Mouse (Mus musculus) spleen, adult 2 months (tissue): ENCODE results near the gene Arfip2. TPM values are rescaled to one million over a fixed set of nuclear protein-coding genes. Genes with fewer than 3 reads are reported as not detected.
A peak's percentile ranks its signal among the peaks of the same experiment; 100 is the strongest.

Experiments
- DNase-seq, 2 experiments: peaks; one replicate each; pipeline versions ENCODE4 v3.0.0 to v3.0.0-alpha.2; 2012 to 2021; ENCODE audit warnings: low spot score in 2 of 2, low read depth in 1 of 2
- H3K27ac ChIP-seq: fragments of 200-500 bp; 2 replicates; pipeline ENCODE4 v1.5.1; 2012; ENCODE audit warnings: low read length, inconsistent platforms; ENCODE audit not compliant: insufficient read depth
- H3K27me3 ChIP-seq: fragments of 200-500 bp; 2 replicates; pipeline ENCODE4 v1.6.1; 2012; ENCODE audit warnings: mild to moderate bottlenecking, moderate library complexity, low read length, inconsistent platforms; ENCODE audit not compliant: control insufficient read depth, insufficient read depth
- H3K36me3 ChIP-seq: fragments of 200-500 bp; 2 replicates; pipeline ENCODE4 v1.6.1; 2012; ENCODE audit warnings: mild to moderate bottlenecking, low read length, inconsistent platforms; ENCODE audit not compliant: control insufficient read depth, insufficient read depth
- H3K4me1 ChIP-seq: fragments of 200-500 bp; 2 replicates; pipeline ENCODE4 v1.6.1; 2011; ENCODE audit warnings: inconsistent platforms; ENCODE audit not compliant: control insufficient read depth, insufficient read depth, insufficient read length
- H3K4me3 ChIP-seq: fragments of 200-500 bp; 2 replicates; pipeline ENCODE4 v1.5.1; 2011; ENCODE audit warnings: mild to moderate bottlenecking, inconsistent platforms; ENCODE audit not compliant: insufficient read depth, insufficient read length; ENCODE audit errors: extremely low read depth
- CTCF ChIP-seq: fragments of 200-500 bp; IDR thresholded peaks from 2 replicates; pipeline ENCODE4 v1.5.1; 2011; ENCODE audit warnings: mild to moderate bottlenecking, inconsistent platforms; ENCODE audit not compliant: insufficient read depth, insufficient read length, insufficient replicate concordance; ENCODE audit errors: extremely low read depth
- POLR2A ChIP-seq: fragments of 200-500 bp; IDR thresholded peaks from 2 replicates; pipeline ENCODE4 v1.6.1; 2011; ENCODE audit warnings: low read depth, low read length, inconsistent platforms
- WGBS: fragments of 180-500 bp; shearing (Covaris S2); methylation state at CpG from one replicate; pipeline ENCODE4 v1.1.7; 2018; 5-methylcytosine and 5-hydroxymethylcytosine counted together
- polyA plus RNA-seq: library from polyadenylated mRNA; depleted of rRNA; stranded (reverse); fragments of >200 nt; gene quantifications from 2 replicates; pipeline ENCODE4 v1.2.3, GENCODE M21; 2012; rRNA removed

Arfip2 gene
- 38.1 and 38.3 TPM in 2 replicates for polyA plus RNA-seq

GRCm38 (mm10) chr7:105640233-105640893 is at the start of gene Arfip2, which contains the start of gene Gm45799:
Arfip2 (minus strand) TSS chr7:105640416.
Gm45799 (plus strand) TSS chr7:105640552.
- H3K27me3 ChIP-seq, result no peaks in the 10 kb centered on the region
- H3K36me3 ChIP-seq, result peaks cover 4% of the 10 kb centered on the region; the same call in 1 of the 2 replicates
- TF ChIP-seq CTCF, result no peak
- peak; percentile 91 for TF ChIP-seq POLR2A
- peak within 1 kb of the TSS; percentile 91 for H3K27ac ChIP-seq
- peak; percentile 95 to 97 for DNase-seq
- H3K4me1 ChIP-seq, result peaks cover 7% of the 10 kb centered on the region; the same call in 1 of the 2 replicates
- under 1% methylated on average over 44 of the region's 45 CpGs for WGBS
- H3K4me3 ChIP-seq, result peak within 1 kb of the TSS; percentile 79

GRCm38 (mm10) chr7:105685541-105686197 is 45.5 kb upstream of the Arfip2 start:
- Histone ChIP-seq H3K27ac (no peak overlapping the region), H3K27me3 (no peaks in the 10 kb centered on the region), H3K4me1 (no peaks in the 10 kb centered on the region), H3K36me3 (no peaks in the 10 kb centered on the region), H3K4me3 (no peak overlapping the region)
- no peak for DNase-seq
- TF ChIP-seq POLR2A, result no peak
- TF ChIP-seq CTCF, result no peak
- 58% methylated on average over 13 of the region's 13 CpGs for WGBS

GRCm38 (mm10) chr7:105650639-105651435 is 10.6 kb upstream of the Arfip2 start, which contains the start of gene Dnhd1:
Dnhd1 (plus strand) TSS chr7:105650827.
- H3K4me3 ChIP-seq, result peak within 1 kb of the TSS; percentile 53
- no peak within 1 kb of the TSS for H3K27ac ChIP-seq
- H3K4me1 ChIP-seq, result peaks cover 3% of the 10 kb centered on the region; the same call in 1 of the 2 replicates
- no peaks in the 10 kb centered on the region; the same call in 1 of the 2 replicates for H3K36me3 ChIP-seq
- TF ChIP-seq POLR2A (no peak), CTCF (peak; percentile 29; the same call in 1 of the 2 replicates)
- no peaks in the 10 kb centered on the region for H3K27me3 ChIP-seq
- DNase-seq, result peak; percentile 36 to 42
- whole genome bisulfite sequencing, result 5% methylated on average over 17 of the region's 17 CpGs

- DNase-seq, result no peak
- 68% methylated on average over 3 of the region's 3 CpGs for WGBS
- H3K4me1 ChIP-seq, result peaks cover 7% of the 10 kb centered on the region; the same call in 1 of the 2 replicates
- H3K36me3 ChIP-seq, result peaks cover 2% of the 10 kb centered on the region; the same call in 1 of the 2 replicates
- no peak overlapping the region for H3K4me3 ChIP-seq
- H3K27me3 ChIP-seq, result no peaks in the 10 kb centered on the region
- TF ChIP-seq CTCF (no peak), POLR2A (no peak)
- no peak overlapping the region for H3K27ac ChIP-seq
Measured at GRCm38 (mm10) chr7:105641936-105642335, 1.7 kb upstream of the Arfip2 start.

- WGBS, result under 1% methylated on average over 18 of the region's 18 CpGs
- DNase-seq, result peak in 1 of 2 experiments; percentile 26
- H3K27me3 ChIP-seq, result no peaks in the 10 kb centered on the region
- peaks cover 7% of the 10 kb centered on the region; the same call in 1 of the 2 replicates for H3K4me1 ChIP-seq
- peak overlapping the region; percentile 79 for H3K4me3 ChIP-seq
- peaks cover 4% of the 10 kb centered on the region; the same call in 1 of the 2 replicates for H3K36me3 ChIP-seq
- TF ChIP-seq CTCF, result no peak
- peak overlapping the region; percentile 91 for H3K27ac ChIP-seq
Measured at GRCm38 (mm10) chr7:105640894-105641255, 659 bp upstream of the Arfip2 start.

- WGBS, result 3% methylated on average over 2 of the region's 2 CpGs
- DNase-seq, result no peak
- Histone ChIP-seq H3K27ac (peak within 1 kb of the TSS; percentile 91), H3K27me3 (no peaks in the 10 kb centered on the region), H3K36me3 (peaks cover 4% of the 10 kb centered on the region; the same call in 1 of the 2 replicates), H3K4me3 (peak within 1 kb of the TSS; percentile 79), H3K4me1 (peaks cover 7% of the 10 kb centered on the region; the same call in 1 of the 2 replicates)
- TF ChIP-seq CTCF, result no peak
- no peak for TF ChIP-seq POLR2A
Measured at GRCm38 (mm10) chr7:105639756-105640155, 460 bp downstream of the Arfip2 start, which contains the start of gene Timm10b. Timm10b (plus strand) TSS chr7:105640056.
